Mouse (Mus musculus) heart, adult 8-10 months (tissue): ENCODE measurements around the gene Zfp74. TPM values are rescaled to one million over a fixed set of nuclear protein-coding genes. Genes with fewer than 3 reads are reported as not detected.

ENCODE experiments used
- DNase-seq: peaks from one replicate; pipeline ENCODE4 v3.0.0; 2022; ENCODE audit warnings: low spot score
- total RNA-seq, 4 experiments: library from RNA; stranded (reverse); gene quantifications; 2 replicates each; pipeline ENCODE4 v1.2.4; 2022

Gene Zfp74
- total RNA-seq, 4 experiments from 2014 or later, result 5.8 to 6.5 (median 6.0) TPM

DNA sequence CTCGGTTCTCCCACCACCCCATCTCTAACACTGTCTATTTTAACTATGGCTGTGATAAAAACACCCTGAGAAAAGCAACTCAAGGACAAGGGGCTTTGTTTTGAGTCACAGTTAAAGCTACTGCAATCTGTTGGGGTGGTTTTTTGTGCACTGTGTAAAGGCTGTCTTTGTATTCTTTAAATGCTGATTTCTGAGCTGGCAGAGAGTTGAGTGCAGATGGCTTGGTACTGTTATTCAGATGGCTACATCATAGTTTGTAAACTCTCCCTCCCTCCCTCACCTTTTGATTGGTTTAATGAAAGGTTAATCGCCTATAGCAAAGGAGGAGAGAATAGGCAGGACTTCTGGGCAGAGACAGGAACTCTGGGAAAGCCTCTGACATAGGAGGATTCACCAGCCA is 9.7 kb downstream of the Zfp74 start:
- DNase-seq, result no peak

DNA sequence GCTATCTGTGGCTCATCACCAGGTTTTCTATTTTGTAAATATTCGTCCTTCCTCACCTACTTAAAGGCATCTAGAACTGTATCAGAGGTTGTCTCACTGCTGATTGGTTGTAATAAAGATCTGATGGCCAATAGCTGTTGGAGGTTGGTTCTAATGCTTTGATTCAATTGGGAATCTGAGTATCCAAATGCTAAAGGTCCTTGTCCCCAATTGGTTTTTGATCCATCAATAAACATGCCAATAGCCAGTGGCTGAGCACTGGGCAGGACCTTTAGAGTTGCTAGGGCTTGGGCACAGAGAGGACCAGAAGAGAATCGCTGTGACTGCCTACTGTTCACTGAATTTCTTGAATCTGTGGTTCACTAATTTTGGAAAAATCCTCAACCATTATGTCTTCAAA is 10.2 kb downstream of the Zfp74 start:
- no peak for DNase-seq

DNA sequence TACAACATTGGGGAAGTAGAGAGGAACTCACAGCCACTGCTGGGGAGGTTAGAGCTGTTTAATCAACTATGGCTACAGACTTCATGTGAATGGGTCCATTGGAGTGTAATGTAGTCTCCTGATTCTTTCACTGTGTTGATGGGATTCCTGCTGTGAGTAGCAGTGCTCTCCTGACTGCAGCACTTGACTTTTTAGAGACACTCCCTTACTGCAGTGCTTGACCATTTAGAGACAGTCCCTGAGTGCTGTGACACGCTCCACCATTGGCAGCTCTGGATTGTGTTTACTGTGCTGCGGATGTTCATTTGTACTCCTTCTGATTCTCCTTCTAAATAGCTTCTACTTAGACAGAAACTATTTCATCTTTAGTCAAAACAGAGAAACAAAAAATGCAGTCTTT is 11.1 kb downstream of the Zfp74 start:
- no peak for DNase-seq

DNA sequence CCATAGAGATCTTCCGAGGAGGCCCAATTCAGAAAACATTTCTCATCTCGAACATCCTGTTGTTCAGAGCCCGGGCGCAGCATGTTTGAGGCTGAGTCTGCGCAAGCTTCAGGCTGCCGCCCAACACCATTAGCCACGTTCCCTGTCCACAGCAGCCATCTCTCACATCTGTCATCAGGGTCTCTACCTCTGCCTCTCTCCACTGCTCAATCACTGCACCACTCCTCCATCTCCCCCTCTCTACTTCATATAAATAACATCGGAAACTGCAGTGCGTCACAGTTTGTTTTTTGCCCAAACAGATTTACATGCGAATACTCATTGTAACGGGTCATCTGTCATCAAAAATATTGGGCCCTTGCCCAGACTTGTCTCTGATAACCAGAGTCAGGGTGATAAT is 12.9 kb downstream of the Zfp74 start:
- no peak for DNase-seq

GRCm38 (mm10) chr7:29938856-29939255 is 15.0 kb downstream of the Zfp74 start:
- DNase-seq, result no peak

- no peak for DNase-seq
Observed at GRCm38 (mm10) chr7:29922780-29923179, 31.1 kb downstream of the Zfp74 start.

GRCm38 (mm10) chr7:29921439-29922093 is 32.3 kb downstream of the Zfp74 start:
- no peak for DNase-seq

- DNase-seq, result no peak
Observed at GRCm38 (mm10) chr7:29918062-29918453, 35.8 kb downstream of the Zfp74 start.

DNA sequence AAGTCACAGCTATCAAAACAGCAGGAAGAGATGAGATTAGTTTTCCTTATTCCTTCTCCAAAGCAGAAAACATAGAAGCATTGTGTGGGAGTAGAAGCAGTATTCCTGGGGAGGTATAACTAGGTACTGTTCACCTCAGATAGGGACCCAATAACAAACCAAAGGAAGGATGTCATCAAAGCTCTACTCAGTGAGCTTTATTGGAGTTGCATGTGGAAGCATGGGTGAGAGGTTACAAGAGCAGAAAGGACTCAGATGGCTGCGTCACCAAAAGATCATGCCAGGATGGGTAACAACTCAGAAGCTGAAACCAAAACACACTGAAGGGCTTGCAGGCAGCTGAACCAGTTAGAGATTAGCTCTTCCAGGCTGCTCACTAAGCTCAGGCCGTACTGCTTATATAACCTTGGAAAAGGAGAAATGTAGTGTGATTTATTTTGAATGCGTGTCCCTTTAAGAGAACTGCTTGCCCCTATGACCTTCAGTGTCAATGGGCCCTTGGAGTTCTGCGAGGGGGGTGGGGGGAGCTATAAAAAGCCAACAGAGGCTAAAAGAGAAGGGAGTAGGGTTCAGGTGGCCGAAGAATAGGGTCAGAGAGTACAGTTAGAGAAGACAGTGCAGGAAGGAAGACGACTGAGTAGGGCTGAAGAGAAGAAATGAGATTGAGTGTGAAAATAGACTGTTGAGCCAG is 36.4 kb downstream of the Zfp74 start:
- no peak for DNase-seq

- no peak for DNase-seq
Observed at GRCm38 (mm10) chr7:29912172-29912571, 41.7 kb downstream of the Zfp74 start.

GRCm38 (mm10) chr7:29910252-29910651 is 43.6 kb downstream of the Zfp74 start:
- no peak for DNase-seq

- DNase-seq, result peak; percentile 86
Observed at GRCm38 (mm10) chr7:29908130-29908950, 45.5 kb downstream of the Zfp74 start, which contains the start of gene Zfp383. Gene Zfp383 (plus strand): TSS chr7:29908223.

GRCm38 (mm10) chr7:29907206-29907605 is 46.7 kb downstream of the Zfp74 start:
- DNase-seq, result no peak

DNA sequence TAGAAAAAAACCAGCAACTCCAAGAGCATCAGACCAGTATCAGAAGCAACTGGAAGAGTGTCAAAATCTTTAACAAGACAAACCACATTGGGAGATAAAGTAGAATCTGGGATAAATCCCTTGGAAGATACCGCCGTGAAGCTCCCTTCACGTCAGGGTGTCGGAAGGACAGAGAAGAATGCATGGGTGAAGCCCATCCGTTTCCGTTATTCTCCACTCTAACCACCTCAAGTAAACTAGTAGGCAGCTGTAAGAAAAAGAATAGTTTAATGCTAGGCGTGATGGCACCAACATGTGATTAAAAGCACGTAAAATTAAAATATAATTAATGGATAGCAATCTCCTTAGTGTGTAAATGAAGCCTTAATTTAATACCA is 47.2 kb downstream of the Zfp74 start:
- no peak for DNase-seq

DNA sequence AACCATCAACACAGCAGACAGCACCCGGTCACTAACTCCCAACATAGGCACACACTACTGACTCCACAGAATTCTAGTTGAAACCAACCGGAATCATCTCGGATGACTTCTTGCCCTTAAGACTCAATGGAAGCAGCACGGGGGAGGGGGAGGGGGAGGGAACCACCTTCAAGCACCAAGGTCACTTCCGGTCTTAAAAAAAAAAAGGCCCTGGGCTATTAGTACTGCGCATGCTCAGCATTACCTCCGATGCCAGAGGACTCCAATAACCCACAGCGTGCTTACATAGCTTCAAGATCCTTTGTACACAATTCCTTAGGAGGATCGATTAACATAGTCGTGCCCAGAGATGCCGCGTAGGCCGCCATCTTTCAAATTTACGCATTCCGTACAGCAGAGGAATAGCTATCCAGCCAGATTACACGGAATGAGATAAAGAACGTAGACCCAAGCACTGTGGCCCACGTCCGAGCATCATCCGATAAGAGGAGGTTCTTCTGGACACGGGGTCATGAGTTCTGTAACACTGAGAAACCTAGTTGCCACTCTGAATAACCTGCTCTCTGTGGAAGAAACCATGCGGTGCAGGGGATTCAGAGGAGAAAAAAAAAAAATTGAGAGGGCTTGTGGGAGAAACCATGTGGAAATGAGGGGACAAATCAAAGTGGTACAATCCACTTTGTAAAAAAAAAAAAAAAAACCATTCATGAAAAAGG is 47.8 kb downstream of the Zfp74 start, which contains the start of gene Zfp27:
Zfp27 (minus strand) TSS at position 607 of the 716 bp plus-strand sequence.
- DNase-seq, result peak; percentile 74

GRCm38 (mm10) chr7:29904101-29904500 is 49.8 kb downstream of the Zfp74 start:
- no peak for DNase-seq

DNA sequence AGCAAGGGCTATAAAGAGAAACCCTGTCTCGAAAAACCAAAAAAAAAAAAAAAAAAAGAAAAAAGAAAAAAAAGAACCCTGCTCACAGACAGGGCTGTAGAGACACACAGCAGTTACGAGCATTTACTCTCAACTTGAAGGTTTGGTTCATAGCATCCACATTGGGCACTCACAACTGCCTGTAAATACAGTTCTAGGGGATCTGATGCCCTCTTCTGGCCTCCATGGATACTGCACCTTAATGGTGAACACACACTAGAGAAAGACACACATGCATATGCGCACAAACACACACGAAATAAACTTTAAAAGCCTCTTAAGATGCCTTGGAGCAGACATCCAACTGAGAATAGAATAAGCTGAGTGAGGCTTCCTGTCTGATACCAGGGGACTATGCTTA is 55.5 kb downstream of the Zfp74 start:
- DNase-seq, result no peak

- DNase-seq, result no peak
Observed at GRCm38 (mm10) chr7:29892756-29893155, 61.1 kb downstream of the Zfp74 start.

- no peak for DNase-seq
Observed at GRCm38 (mm10) chr7:29890501-29890900, 63.4 kb downstream of the Zfp74 start.

DNA sequence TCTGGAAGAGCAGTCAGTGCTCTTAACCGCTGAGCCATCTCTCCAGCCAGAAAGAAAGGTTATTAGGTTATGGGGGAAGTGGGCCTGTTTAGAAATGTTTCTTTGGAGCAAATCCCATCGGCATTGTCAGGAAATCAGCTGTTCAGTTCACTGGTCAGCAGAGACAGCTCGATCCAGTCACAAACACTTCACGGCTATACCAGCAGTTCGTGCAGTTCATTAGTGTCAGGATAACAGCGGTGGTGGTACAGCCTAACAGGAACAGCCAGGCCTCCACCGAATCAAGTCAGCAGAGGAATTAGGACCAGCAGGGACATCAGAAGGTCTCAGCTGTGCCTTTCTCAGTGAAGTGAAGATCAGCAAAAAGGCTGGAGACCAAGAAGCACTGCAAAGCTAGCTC is 73.0 kb downstream of the Zfp74 start:
- DNase-seq, result no peak
